Mouse (Mus musculus) sigmoid colon, adult 10 weeks (tissue): Measurements from ENCODE around the gene Cdc45. TPM values are rescaled to one million over a fixed set of nuclear protein-coding genes. Genes with fewer than 3 reads are reported as not detected.

Experiments
- polyA plus RNA-seq: library from polyadenylated mRNA; stranded (reverse); fragments of 350-450 nt; fragmentation: Illumina TruSeq; extraction: RNeasy Lipid Tissue Mini Kit (QIAGEN cat#74804); gene quantifications from one replicate; pipeline ENCODE4 v1.2.3, GENCODE M21; 2014; ENCODE audit warnings: low read depth, low replicate concordance

Gene Cdc45
- polyA plus RNA-seq: 2.7 TPM

DNA sequence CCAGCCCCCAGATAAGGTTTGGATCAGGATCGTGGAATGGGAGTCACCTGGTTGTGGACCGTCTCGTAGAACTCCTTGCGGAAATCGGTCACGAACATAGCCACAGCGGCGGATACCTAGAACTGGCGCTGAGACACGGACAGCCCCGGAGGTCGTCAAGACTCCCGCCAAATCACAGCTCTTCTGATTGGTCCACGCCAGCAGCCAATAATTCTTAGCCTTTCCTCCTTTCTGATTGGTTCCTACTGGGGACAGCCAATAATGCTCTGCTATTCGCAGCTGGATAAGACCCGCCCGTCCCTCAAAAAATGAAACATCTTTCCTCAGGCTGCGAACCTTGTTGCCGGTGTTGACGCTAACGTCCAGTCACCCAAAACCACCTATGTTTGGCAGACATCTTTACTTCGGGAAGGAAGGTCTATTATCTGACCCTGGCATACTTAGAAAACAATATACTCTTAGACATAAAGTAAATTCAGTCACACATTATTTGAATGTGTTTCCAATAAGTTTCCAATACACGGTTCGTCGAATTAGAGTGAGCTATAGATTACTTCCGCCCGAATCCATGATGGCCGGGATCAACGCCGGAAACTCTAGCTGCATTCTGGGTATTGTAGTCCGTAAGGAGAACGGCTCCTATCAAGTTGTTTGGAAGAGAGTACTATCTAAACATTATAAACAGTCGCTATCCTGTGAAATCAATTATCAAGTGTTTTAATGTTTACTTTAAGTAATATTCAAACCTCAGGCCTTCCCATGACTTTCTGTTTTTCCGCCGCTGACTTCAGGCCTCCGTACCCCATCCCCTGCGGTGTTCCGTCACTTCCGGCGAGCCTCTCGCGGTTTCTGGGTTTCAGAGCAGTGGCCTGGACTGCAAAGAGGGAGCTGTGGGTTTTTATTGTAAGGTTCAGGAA, at the start of gene Cdc45, which contains the start of gene Ufd1:
Gene Cdc45, minus strand, starts transcription at position 520 of the 917 bp plus-strand sequence.
Gene Ufd1, plus strand, starts transcription at position 312 of the 917 bp plus-strand sequence.

GRCm38 (mm10) chr16:18836468-18837208, 24.9 kb upstream of the Cdc45 start, which contains the start of the genes 2510002D24Rik and Gm28539:
TSS of gene 2510002D24Rik (plus strand) at chr16:18836578.
TSS of gene Gm28539 (plus strand) at chr16:18836584.

GRCm38 (mm10) chr16:18776556-18777100, 35.2 kb downstream of the Cdc45 start, which contains the start of gene Cldn5:
TSS of gene Cldn5 (plus strand) at chr16:18776847.

Other genes starting within 250 kb of the Cdc45 start
- 0.35 TPM for gene Tbx1, start 221.3 kb downstream of the Cdc45 start, polyA plus RNA-seq
- not detected for gene Gp1bb, start 189.6 kb downstream of the Cdc45 start, polyA plus RNA-seq
- 2.0 TPM for gene Gm49601, start 185.6 kb downstream of the Cdc45 start, polyA plus RNA-seq
- gene Sept5, start 182.0 kb downstream of the Cdc45 start, polyA plus RNA-seq: 1.5 TPM
- gene Cldn5, start 35.1 kb downstream of the Cdc45 start, polyA plus RNA-seq: not detected
- 81.4 TPM for gene Ufd1, start 208 bp downstream of the Cdc45 start, polyA plus RNA-seq
- gene 2510002D24Rik, start 24.6 kb upstream of the Cdc45 start, polyA plus RNA-seq: 12.2 TPM
- gene Gm28539, start 24.6 kb upstream of the Cdc45 start, polyA plus RNA-seq: not detected
- gene Mrpl40, start 64.9 kb upstream of the Cdc45 start, polyA plus RNA-seq: 52.5 TPM
- gene Hira, start 65.0 kb upstream of the Cdc45 start, polyA plus RNA-seq: 18.1 TPM